Mouse (Mus musculus): ENCODE data around the gene Abtb2.

The Abtb2 gene

DNA sequence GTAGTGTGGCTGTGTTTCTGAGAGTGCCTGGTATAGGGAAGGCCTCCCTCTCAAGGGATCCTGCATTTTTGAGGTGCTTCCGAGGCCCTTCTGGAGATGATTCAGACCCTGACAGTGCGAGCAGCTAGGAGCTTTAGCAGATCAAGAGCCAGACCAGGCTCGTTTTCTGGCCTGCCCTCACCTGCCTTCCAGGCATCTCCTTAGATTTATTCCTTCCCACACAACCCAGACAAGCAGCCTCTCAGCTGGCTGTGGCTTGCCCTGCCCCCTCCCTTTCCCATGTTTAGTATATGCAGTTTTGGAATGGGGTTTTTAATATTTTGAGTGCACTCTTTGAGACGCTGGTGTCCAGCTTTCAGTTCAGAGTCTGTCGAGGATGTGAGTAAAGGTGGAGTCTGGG lies 124.7 kb downstream of the Abtb2 start:
- no peak for DNase-seq

GRCm38 (mm10) chr2:103691278-103691677 lies 125.2 kb downstream of the Abtb2 start:
- DNase-seq: no peak

DNA sequence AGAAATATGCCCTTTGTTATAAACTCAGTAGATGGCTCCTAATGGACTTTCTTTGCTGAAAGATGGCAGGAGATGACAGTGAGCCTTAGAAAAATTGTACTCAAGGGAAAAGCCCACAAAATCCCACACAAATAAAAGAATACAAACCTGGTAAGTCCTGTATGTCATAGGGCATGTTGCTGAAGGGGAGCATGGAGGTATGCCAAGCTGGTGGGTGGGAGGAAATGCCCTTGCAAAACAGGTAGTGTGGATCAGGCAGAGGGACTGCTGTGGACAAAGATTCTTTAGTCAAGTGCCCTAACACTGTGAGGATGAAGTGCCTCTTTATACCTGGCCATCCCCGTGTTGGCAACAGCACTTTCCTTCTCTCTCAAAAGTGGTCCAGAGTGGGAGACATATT lies 126.7 kb downstream of the Abtb2 start:
- DNase-seq: no peak

- no peak for DNase-seq
Observed at GRCm38 (mm10) chr2:103694777-103695563, 128.9 kb downstream of the Abtb2 start.

DNA sequence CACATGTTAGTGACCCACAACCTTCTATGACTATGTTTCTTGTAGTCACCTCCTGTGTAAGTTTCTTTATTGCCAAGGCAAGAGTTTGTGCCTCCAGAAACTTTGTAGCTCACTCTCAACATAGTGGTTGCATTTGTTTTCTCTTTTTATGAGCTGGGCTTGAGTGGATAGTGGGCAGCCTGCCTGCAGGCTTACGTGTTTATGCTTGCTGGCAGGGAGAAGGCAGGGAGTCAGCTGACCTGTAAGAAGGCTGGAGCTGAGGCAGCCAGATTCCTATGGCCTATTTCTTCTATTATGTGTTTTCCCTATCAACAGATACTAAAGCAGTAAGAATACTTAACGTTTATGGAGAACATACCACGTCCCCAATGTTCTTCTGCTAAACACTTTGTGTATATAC lies 130.1 kb downstream of the Abtb2 start:
- no peak for DNase-seq

GRCm38 (mm10) chr2:103700514-103700913 lies 134.4 kb downstream of the Abtb2 start:
- peak; percentile 55 for DNase-seq

- peak; percentile 52 for DNase-seq
Observed at GRCm38 (mm10) chr2:103703336-103703735, 137.2 kb downstream of the Abtb2 start.

DNA sequence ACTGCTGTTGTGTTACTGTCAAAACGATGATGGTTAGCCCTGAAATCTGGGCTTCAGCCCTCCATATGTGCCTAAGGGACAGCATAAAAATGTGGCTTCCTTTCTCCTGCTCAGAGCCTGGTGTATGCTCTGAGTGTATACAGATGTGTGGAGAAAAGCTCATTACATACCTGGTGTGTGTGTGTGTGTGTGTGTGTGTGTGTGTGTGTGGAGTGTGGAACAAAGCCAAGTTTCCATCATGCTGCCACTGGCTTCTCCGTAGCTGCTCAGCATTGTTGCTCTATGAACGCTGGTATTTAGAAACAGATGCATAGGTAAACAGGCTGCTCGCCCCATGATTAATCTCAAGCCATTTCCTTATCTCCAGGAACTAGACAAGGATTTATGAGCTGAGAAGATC lies 137.8 kb downstream of the Abtb2 start:
- no peak for DNase-seq

DNA sequence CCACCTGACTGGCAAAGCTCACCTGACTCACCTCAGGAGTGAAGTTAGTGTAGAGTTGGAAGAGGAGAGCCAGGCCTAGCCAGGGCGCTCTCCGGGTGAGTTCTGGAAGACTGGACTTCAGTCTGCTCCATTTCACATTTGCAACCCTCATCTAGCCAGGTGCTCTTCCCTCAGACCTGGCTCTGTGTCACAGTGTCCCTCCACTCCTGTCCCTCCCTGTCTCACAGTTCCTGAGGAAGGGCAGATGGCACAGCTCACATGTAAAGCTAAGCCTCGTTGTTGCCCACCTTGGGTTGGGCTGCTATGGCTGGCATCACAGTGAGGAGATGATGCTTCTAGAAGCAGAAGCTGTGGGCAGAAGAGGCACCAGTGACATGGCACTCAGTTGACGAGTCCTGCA lies 139.7 kb downstream of the Abtb2 start:
- no peak for DNase-seq

GRCm38 (mm10) chr2:103706226-103706625 lies 140.1 kb downstream of the Abtb2 start:
- no peak for DNase-seq

GRCm38 (mm10) chr2:103707056-103707776 lies 141.1 kb downstream of the Abtb2 start:
- DNase-seq: peak; percentile 41

- no peak for DNase-seq
Observed at GRCm38 (mm10) chr2:103710849-103711248, 144.7 kb downstream of the Abtb2 start.

- DNase-seq: no peak
Observed at GRCm38 (mm10) chr2:103713831-103714230, 147.7 kb downstream of the Abtb2 start.

- no peak for DNase-seq
Observed at GRCm38 (mm10) chr2:103714412-103714811, 148.3 kb downstream of the Abtb2 start.

GRCm38 (mm10) chr2:103718594-103719291 lies 152.6 kb downstream of the Abtb2 start:
- peak; percentile 84 for DNase-seq

DNA sequence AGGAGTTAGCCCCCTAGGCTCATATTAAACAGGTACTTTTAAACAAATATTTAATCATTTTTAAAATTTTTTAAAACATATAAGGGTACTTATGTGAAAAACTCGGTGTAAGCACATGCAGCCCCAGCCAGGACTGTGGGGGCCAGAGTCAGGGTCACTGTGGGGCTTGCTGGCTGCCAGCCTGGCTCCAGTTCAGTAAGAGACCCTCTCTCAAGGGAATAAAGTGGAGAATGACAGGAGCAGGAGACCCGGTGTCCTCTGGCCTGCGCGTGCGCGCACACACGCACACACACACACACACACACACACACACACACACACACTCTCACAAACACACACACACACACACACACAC lies 153.2 kb downstream of the Abtb2 start:
- no peak for DNase-seq

GRCm38 (mm10) chr2:103724521-103724920 lies 158.4 kb downstream of the Abtb2 start:
- DNase-seq: no peak

GRCm38 (mm10) chr2:103728027-103728540 lies 162.0 kb downstream of the Abtb2 start:
- DNase-seq: no peak

- no peak for DNase-seq
Observed at GRCm38 (mm10) chr2:103730999-103731398, 164.9 kb downstream of the Abtb2 start.

- no peak for DNase-seq
Observed at GRCm38 (mm10) chr2:103731423-103731822, 165.3 kb downstream of the Abtb2 start.

GRCm38 (mm10) chr2:103742821-103743220 lies 176.7 kb downstream of the Abtb2 start:
- DNase-seq: no peak

GRCm38 (mm10) chr2:103743536-103743935 lies 177.4 kb downstream of the Abtb2 start:
- DNase-seq: no peak

- DNase-seq: peak; percentile 81
Observed at GRCm38 (mm10) chr2:103743988-103744387, 177.9 kb downstream of the Abtb2 start.

- DNase-seq: no peak
Observed at GRCm38 (mm10) chr2:103745481-103745880, 179.4 kb downstream of the Abtb2 start.

Data from thymus, postnatal 14 days (tissue).